Mouse (Mus musculus): ENCODE results near the gene Rad9b. TPM values are rescaled to one million over a fixed set of nuclear protein-coding genes. Genes with fewer than 3 reads are reported as not detected.

The Rad9b gene
- polyA plus RNA-seq, 1 experiment from 2014 or later, result 16.2 TPM

GRCm38 (mm10) chr5:122305472-122305871, 48.6 kb downstream of the Rad9b start:
- H3K9me3 ChIP-seq (ENCODE audit: control insufficient read depth, low read length), result no peaks in the 10 kb centered on the region
- no peak for ATAC-seq (ENCODE audit: low FRiP score)
- WGBS, result 91% methylated on average over 7 of the region's 7 CpGs

GRCm38 (mm10) chr5:122304541-122304940, 49.5 kb downstream of the Rad9b start:
- Histone ChIP-seq H3K4me1 (replicated peaks; ENCODE audit: control insufficient read depth, insufficient read depth, low read length) (peaks cover 4% of the 10 kb centered on the region; the same call in 1 of the 2 replicates), H3K4me3 (replicated peaks; ENCODE audit: low read length) (no peak overlapping the region), H3K4me2 (replicated peaks) (no peak overlapping the region), H3K27me3 (ENCODE audit: control insufficient read depth, insufficient read depth, low read length) (no peaks in the 10 kb centered on the region), H3K36me3 (replicated peaks; ENCODE audit: control insufficient read depth, insufficient read depth) (peaks cover 5% of the 10 kb centered on the region; the same call in 1 of the 2 replicates), H3K9ac (no peak overlapping the region), H3K9me3 (ENCODE audit: control insufficient read depth, low read length) (no peaks in the 10 kb centered on the region), H3K27ac (no peak overlapping the region)
- DNase-seq (ENCODE audit: low spot score) (no peak), ATAC-seq (ENCODE audit: low FRiP score) (no peak)
- 81% methylated on average over 6 of the region's 6 CpGs for WGBS

More at GRCm38 (mm10) chr5:122305472-122305871, 48.6 kb downstream of the Rad9b start:
- H3K27ac ChIP-seq, result no peak overlapping the region
- H3K36me3 ChIP-seq (replicated peaks; ENCODE audit: control insufficient read depth, insufficient read depth), result peaks cover 7% of the 10 kb centered on the region; the same call in 1 of the 2 replicates
- no peak overlapping the region for H3K4me2 ChIP-seq (replicated peaks)
- peaks cover 4% of the 10 kb centered on the region; the same call in 1 of the 2 replicates for H3K4me1 ChIP-seq (replicated peaks; ENCODE audit: control insufficient read depth, insufficient read depth, low read length)
- H3K4me3 ChIP-seq (replicated peaks; ENCODE audit: low read length), result no peak overlapping the region
- no peak overlapping the region for H3K9ac ChIP-seq
- no peaks in the 10 kb centered on the region for H3K27me3 ChIP-seq (ENCODE audit: control insufficient read depth, insufficient read depth, low read length)
- DNase-seq (ENCODE audit: low spot score), result no peak

GRCm38 (mm10) chr5:122303937-122304336, 50.1 kb downstream of the Rad9b start:
- DNase-seq (ENCODE audit: low spot score) (no peak), ATAC-seq (ENCODE audit: low FRiP score) (no peak)
- Histone ChIP-seq H3K4me1 (replicated peaks; ENCODE audit: control insufficient read depth, insufficient read depth, low read length) (peaks cover 4% of the 10 kb centered on the region; the same call in 1 of the 2 replicates), H3K4me2 (replicated peaks) (no peak overlapping the region), H3K27me3 (ENCODE audit: control insufficient read depth, insufficient read depth, low read length) (no peaks in the 10 kb centered on the region), H3K36me3 (replicated peaks; ENCODE audit: control insufficient read depth, insufficient read depth) (peaks cover 5% of the 10 kb centered on the region; the same call in 1 of the 2 replicates), H3K9me3 (ENCODE audit: control insufficient read depth, low read length) (no peaks in the 10 kb centered on the region), H3K4me3 (replicated peaks; ENCODE audit: low read length) (no peak overlapping the region), H3K9ac (no peak overlapping the region), H3K27ac (no peak overlapping the region)
- 94% methylated on average over 7 of the region's 7 CpGs for WGBS

- Histone ChIP-seq H3K9me3 (ENCODE audit: control insufficient read depth, low read length) (no peaks in the 10 kb centered on the region), H3K27ac (no peak overlapping the region), H3K4me1 (replicated peaks; ENCODE audit: control insufficient read depth, insufficient read depth, low read length) (peaks cover 4% of the 10 kb centered on the region; the same call in 1 of the 2 replicates), H3K4me3 (replicated peaks; ENCODE audit: low read length) (no peak overlapping the region), H3K36me3 (replicated peaks; ENCODE audit: control insufficient read depth, insufficient read depth) (0 out of 2 replicates have a peak, but pooled peaks cover 2% of the 10 kb centered on the region), H3K27me3 (ENCODE audit: control insufficient read depth, insufficient read depth, low read length) (no peaks in the 10 kb centered on the region), H3K4me2 (replicated peaks) (no peak overlapping the region), H3K9ac (no peak overlapping the region)
- ATAC-seq (ENCODE audit: low FRiP score) (no peak), DNase-seq (ENCODE audit: low spot score) (no peak)
- WGBS, result 76% methylated on average over 17 of the region's 17 CpGs
These were observed 51.0 kb downstream of the Rad9b start for GRCm38 (mm10) chr5:122302810-122303745.

- no peak overlapping the region for H3K27ac ChIP-seq
- ATAC-seq (ENCODE audit: low FRiP score), result no peak
- no peak overlapping the region for H3K9ac ChIP-seq
- H3K4me1 ChIP-seq (replicated peaks; ENCODE audit: control insufficient read depth, insufficient read depth, low read length), result peaks cover 4% of the 10 kb centered on the region
- no peaks in the 10 kb centered on the region for H3K27me3 ChIP-seq (ENCODE audit: control insufficient read depth, insufficient read depth, low read length)
- no peak overlapping the region for H3K4me2 ChIP-seq (replicated peaks)
- 80% methylated on average over 6 of the region's 6 CpGs for WGBS
- no peak overlapping the region for H3K4me3 ChIP-seq (replicated peaks; ENCODE audit: low read length)
- no peak for DNase-seq (ENCODE audit: low spot score)
- no peaks in the 10 kb centered on the region for H3K36me3 ChIP-seq (replicated peaks; ENCODE audit: control insufficient read depth, insufficient read depth)
- H3K9me3 ChIP-seq (ENCODE audit: control insufficient read depth, low read length), result no peaks in the 10 kb centered on the region
These were observed 53.9 kb downstream of the Rad9b start for GRCm38 (mm10) chr5:122300071-122300518.

- Histone ChIP-seq H3K9ac (no peak overlapping the region; the same call in 1 of the 2 replicates), H3K9me3 (ENCODE audit: control insufficient read depth, low read length) (no peaks in the 10 kb centered on the region), H3K27ac (no peak overlapping the region), H3K4me3 (replicated peaks; ENCODE audit: low read length) (no peak overlapping the region), H3K27me3 (ENCODE audit: control insufficient read depth, insufficient read depth, low read length) (no peaks in the 10 kb centered on the region), H3K4me2 (replicated peaks) (no peak overlapping the region), H3K4me1 (replicated peaks; ENCODE audit: control insufficient read depth, insufficient read depth, low read length) (peaks cover 10% of the 10 kb centered on the region), H3K36me3 (replicated peaks; ENCODE audit: control insufficient read depth, insufficient read depth) (no peaks in the 10 kb centered on the region)
- no peak for ATAC-seq (ENCODE audit: low FRiP score)
- 64% methylated on average over 14 of the region's 14 CpGs for WGBS
- no peak for DNase-seq (ENCODE audit: low spot score)
These were observed 58.7 kb downstream of the Rad9b start for GRCm38 (mm10) chr5:122295113-122295935.

GRCm38 (mm10) chr5:122294219-122294735, 59.8 kb downstream of the Rad9b start:
- no peak for ATAC-seq (ENCODE audit: low FRiP score)

GRCm38 (mm10) chr5:122293131-122293530, 60.9 kb downstream of the Rad9b start:
- WGBS, result 82% methylated on average over 6 of the region's 6 CpGs
- H3K9ac ChIP-seq, result no peak overlapping the region

More at GRCm38 (mm10) chr5:122294219-122294735, 59.8 kb downstream of the Rad9b start:
- Histone ChIP-seq H3K27ac (peak overlapping the region; percentile 57; the same call in 1 of the 2 replicates), H3K27me3 (ENCODE audit: control insufficient read depth, insufficient read depth, low read length) (no peaks in the 10 kb centered on the region), H3K4me1 (replicated peaks; ENCODE audit: control insufficient read depth, insufficient read depth, low read length) (peaks cover 10% of the 10 kb centered on the region), H3K9ac (peak overlapping the region; percentile 39; the same call in 1 of the 2 replicates), H3K36me3 (replicated peaks; ENCODE audit: control insufficient read depth, insufficient read depth) (no peaks in the 10 kb centered on the region; the same call in 1 of the 2 replicates), H3K9me3 (ENCODE audit: control insufficient read depth, low read length) (no peaks in the 10 kb centered on the region), H3K4me2 (replicated peaks) (no peak overlapping the region), H3K4me3 (replicated peaks; ENCODE audit: low read length) (no peak overlapping the region)
- 40% methylated on average over 3 of the region's 3 CpGs for WGBS
- no peak for DNase-seq (ENCODE audit: low spot score)

More at GRCm38 (mm10) chr5:122293131-122293530, 60.9 kb downstream of the Rad9b start:
- Histone ChIP-seq H3K4me1 (replicated peaks; ENCODE audit: control insufficient read depth, insufficient read depth, low read length) (peaks cover 10% of the 10 kb centered on the region), H3K9me3 (ENCODE audit: control insufficient read depth, low read length) (no peaks in the 10 kb centered on the region), H3K4me3 (replicated peaks; ENCODE audit: low read length) (no peak overlapping the region), H3K27me3 (ENCODE audit: control insufficient read depth, insufficient read depth, low read length) (no peaks in the 10 kb centered on the region), H3K27ac (no peak overlapping the region), H3K4me2 (replicated peaks) (no peak overlapping the region), H3K36me3 (replicated peaks; ENCODE audit: control insufficient read depth, insufficient read depth) (no peaks in the 10 kb centered on the region; the same call in 1 of the 2 replicates)
- DNase-seq (ENCODE audit: low spot score) (no peak), ATAC-seq (ENCODE audit: low FRiP score) (no peak)

Data from hindbrain, embryonic 14.5 days (tissue).